Mouse (Mus musculus) lung, adult 2 months (tissue): ENCODE results near the gene Krt73. TPM values are rescaled to one million over a fixed set of nuclear protein-coding genes. Genes with fewer than 3 reads are reported as not detected.

Source experiments
- DNase-seq: peaks from one replicate; pipeline ENCODE4 v3.0.0; 2022
- H3K4me1 ChIP-seq: fragments of 200-500 bp; 2 replicates; pipeline ENCODE4 v1.6.1; 2011; ENCODE audit warnings: low read length; ENCODE audit not compliant: control insufficient read depth, insufficient read depth
- H3K4me3 ChIP-seq: fragments of 200-500 bp; replicated peaks from 2 replicates; pipeline ENCODE3; 2011; ENCODE audit warnings: low read depth, mild to moderate bottlenecking, control low read depth, low read length; ENCODE audit errors: extremely low read depth
- CTCF ChIP-seq: fragments of 200-500 bp; IDR thresholded peaks from 2 replicates; pipeline ENCODE4 v1.5.1; 2011; ENCODE audit warnings: mild to moderate bottlenecking, low read length, control low read depth; ENCODE audit not compliant: insufficient read depth
- POLR2A ChIP-seq: fragments of 200-500 bp; IDR thresholded peaks from 2 replicates; pipeline ENCODE4 v1.6.1; 2011; ENCODE audit warnings: low read depth, mild to moderate bottlenecking, control low read depth, low read length, borderline replicate concordance; ENCODE audit errors: extremely low read depth
- WGBS: fragments of 180-500 bp; shearing (Covaris S2); methylation state at CpG from one replicate; pipeline ENCODE4 v1.1.7; 2018; 5-methylcytosine and 5-hydroxymethylcytosine counted together
- polyA plus RNA-seq: library from polyadenylated mRNA; depleted of rRNA; stranded (reverse); fragments of >200 nt; gene quantifications from 2 replicates; pipeline ENCODE4 v1.2.3, GENCODE M21; 2012; rRNA removed

Krt73 gene
- polyA plus RNA-seq, 1 experiment = not detected

GRCm38 (mm10) chr15:101790867-101791266 lies 11.3 kb downstream of the Krt73 start:
- no peak overlapping the region for H3K4me3 ChIP-seq
- no peak for DNase-seq
- 6% methylated on average over 3 of the region's 3 CpGs for WGBS
- no peaks in the 10 kb centered on the region for H3K4me1 ChIP-seq
- TF ChIP-seq CTCF = no peak
- TF ChIP-seq POLR2A = no peak

DNA sequence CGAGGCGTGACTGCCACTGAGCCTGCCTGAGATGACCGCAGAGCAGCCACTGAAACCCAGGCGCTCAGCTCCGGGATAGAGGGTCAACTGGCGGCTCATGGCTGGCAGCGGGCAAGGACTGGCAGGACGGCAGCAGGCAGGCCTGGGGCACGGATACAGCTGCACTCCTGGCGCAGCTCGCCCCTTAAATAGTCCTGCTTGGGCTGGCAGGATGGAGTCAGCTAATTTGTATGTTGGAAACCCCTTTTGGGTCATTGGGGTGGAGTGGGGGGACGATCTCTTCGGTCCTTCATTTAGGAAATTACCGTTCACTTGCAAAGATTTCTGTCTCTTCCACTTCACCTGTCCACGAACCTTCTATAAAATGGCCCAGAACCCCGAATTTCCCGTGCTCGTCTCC lies 15.8 kb downstream of the Krt73 start, which contains the start of gene Krt72:
Gene Krt72, minus strand, starts transcription at position 101 of the 400 bp plus-strand sequence.
- TF ChIP-seq CTCF (no peak), POLR2A (no peak)
- DNase-seq = no peak
- H3K4me1 ChIP-seq = no peaks in the 10 kb centered on the region
- 86% methylated on average over 18 of the region's 18 CpGs for WGBS
- no peak within 1 kb of the TSS for H3K4me3 ChIP-seq

DNA sequence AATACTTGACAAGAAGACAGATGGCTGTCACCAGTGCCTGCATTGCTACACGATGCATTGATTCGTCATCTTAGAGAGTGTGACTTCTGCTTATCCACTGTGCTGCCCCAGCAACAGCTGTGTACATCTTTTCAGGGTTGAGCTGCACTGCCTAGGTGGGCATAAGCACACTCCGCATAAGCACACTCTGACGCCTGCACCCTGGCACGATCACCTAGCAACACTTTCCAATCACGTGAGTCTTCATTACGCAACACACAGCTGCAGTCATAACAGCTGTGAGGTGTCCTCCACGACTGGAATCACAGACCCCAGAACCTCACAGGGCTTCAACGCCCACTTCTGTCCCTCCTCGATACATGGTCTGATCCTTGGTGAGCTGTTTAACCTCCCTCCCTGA lies 28.7 kb downstream of the Krt73 start:
- WGBS = 42% methylated on average over 10 of the region's 10 CpGs
- H3K4me3 ChIP-seq = no peak overlapping the region
- H3K4me1 ChIP-seq = no peaks in the 10 kb centered on the region
- TF ChIP-seq CTCF (no peak), POLR2A (no peak)
- no peak for DNase-seq

GRCm38 (mm10) chr15:101772711-101773081 lies 29.4 kb downstream of the Krt73 start:
- TF ChIP-seq CTCF = peak; percentile 97
- no peak for TF ChIP-seq POLR2A
- DNase-seq = peak; percentile 88
- WGBS = 5% methylated on average over 5 of the region's 5 CpGs
- Histone ChIP-seq H3K4me3 (no peak overlapping the region), H3K4me1 (no peaks in the 10 kb centered on the region)

DNA sequence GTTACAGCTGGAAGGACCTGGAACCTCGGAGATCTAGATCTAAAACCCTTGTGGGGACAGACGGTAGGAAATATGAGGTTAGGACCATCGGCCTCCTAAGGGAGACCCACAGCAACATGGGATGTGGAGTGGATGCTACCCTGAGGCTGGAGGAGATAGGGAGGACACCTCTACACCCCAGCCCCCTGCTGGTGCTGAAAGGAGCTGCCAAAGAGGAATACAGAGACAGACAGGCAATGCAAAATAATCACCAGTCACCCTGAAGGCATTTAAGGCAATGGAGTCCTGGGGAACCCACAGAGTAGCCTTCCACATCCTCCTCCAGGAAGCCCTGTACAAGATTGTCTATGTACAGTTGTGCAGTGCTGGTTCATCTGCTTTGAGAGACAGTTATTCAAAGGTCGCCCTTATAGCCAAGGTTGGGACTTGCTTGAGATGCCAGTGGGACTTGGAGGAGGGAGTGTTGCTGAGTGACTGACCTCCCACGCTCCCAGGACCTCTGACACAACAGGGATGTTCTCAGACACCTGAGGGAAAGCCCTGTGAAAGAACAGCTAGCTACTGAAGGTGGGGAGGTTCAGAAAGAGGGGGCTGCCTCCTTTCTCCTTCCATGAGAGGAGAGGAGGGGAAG lies 30.0 kb downstream of the Krt73 start:
- Histone ChIP-seq H3K4me1 (no peaks in the 10 kb centered on the region), H3K4me3 (no peak overlapping the region)
- 62% methylated on average over 5 of the region's 5 CpGs for WGBS
- no peak for DNase-seq
- TF ChIP-seq CTCF = 0 out of 2 replicates have a peak, but pooled peaks have one; percentile 12
- no peak for TF ChIP-seq POLR2A

DNA sequence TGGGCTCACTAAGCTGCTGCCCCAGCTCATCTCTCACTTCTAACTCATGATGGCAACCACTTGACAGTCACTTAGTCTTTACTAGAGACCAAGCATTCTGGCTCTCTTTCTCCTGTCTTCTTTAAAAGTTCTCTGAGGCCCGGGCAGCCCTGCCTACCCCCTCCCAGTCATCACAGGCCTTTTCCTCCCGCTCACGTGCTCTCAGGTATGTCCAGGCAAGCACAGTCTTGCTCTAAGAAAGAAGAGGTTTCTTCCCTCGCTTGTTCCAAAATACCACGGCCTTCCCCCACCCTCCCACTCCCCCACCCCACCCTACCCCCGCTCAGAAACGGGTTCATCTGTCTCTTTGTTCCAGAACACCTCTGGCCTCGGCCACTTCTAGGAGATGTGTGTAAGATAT lies 31.9 kb downstream of the Krt73 start:
- 25% methylated on average over 8 of the region's 8 CpGs for WGBS
- TF ChIP-seq POLR2A (no peak), CTCF (no peak)
- Histone ChIP-seq H3K4me3 (no peak overlapping the region), H3K4me1 (no peaks in the 10 kb centered on the region)
- DNase-seq = no peak

Other genes with a start within 250 kb of the Krt73 start
- gene Krt90, start 239.4 kb downstream of the Krt73 start, polyA plus RNA-seq = 0.22 TPM in 1 of 2 replicates, not detected in the other
- gene Krt75, start 228.4 kb downstream of the Krt73 start, polyA plus RNA-seq = 0.14 TPM in 1 of 2 replicates, not detected in the other
- gene Gm5414, start 174.2 kb downstream of the Krt73 start, polyA plus RNA-seq = not detected in 2 replicates
- not detected in 2 replicates for gene Gm5478, start 155.0 kb downstream of the Krt73 start, polyA plus RNA-seq
- 1.5 TPM in 1 of 2 replicates, not detected in the other for gene Krt6b, start 122.1 kb downstream of the Krt73 start, polyA plus RNA-seq
- gene Krt6a, start 108.0 kb downstream of the Krt73 start, polyA plus RNA-seq = 7.3 TPM in 1 of 2 replicates, not detected in the other
- 0.79 and 103 TPM in 2 replicates for gene Krt5, start 89.4 kb downstream of the Krt73 start, polyA plus RNA-seq
- gene Krt71, start 59.2 kb downstream of the Krt73 start, polyA plus RNA-seq = not detected in 2 replicates
- not detected in 2 replicates for gene Krt72, start 15.9 kb downstream of the Krt73 start, polyA plus RNA-seq
- not detected in 2 replicates for gene Krt2, start 15.8 kb upstream of the Krt73 start, polyA plus RNA-seq
- gene Krt1, start 48.4 kb upstream of the Krt73 start, polyA plus RNA-seq = 0.26 and 0.57 TPM in 2 replicates
- gene Krt77, start 67.4 kb upstream of the Krt73 start, polyA plus RNA-seq = not detected in 2 replicates
- 0.46 TPM in 1 of 2 replicates, not detected in the other for gene Krt76, start 90.6 kb upstream of the Krt73 start, polyA plus RNA-seq
- 0.25 and 1,733 TPM in 2 replicates for gene Krt4, start 122.4 kb upstream of the Krt73 start, polyA plus RNA-seq
- gene Krt79, start 138.0 kb upstream of the Krt73 start, polyA plus RNA-seq = 24.6 and 32.7 TPM in 2 replicates
- 0.05 and 32.9 TPM in 2 replicates for gene Krt78, start 151.9 kb upstream of the Krt73 start, polyA plus RNA-seq
- gene Krt8, start 202.1 kb upstream of the Krt73 start, polyA plus RNA-seq = 128 and 147 TPM in 2 replicates
- 62.6 and 63.8 TPM in 2 replicates for gene Krt18, start 225.8 kb upstream of the Krt73 start, polyA plus RNA-seq